Mouse (Mus musculus): ENCODE measurements at regions not wholly inside any gene's neighbourhood (a gene's known extent, or its start where the extent isn't known, plus 50 kb on each side); places are given as distances from the start of the nearest gene placed in this dataset.

DNA sequence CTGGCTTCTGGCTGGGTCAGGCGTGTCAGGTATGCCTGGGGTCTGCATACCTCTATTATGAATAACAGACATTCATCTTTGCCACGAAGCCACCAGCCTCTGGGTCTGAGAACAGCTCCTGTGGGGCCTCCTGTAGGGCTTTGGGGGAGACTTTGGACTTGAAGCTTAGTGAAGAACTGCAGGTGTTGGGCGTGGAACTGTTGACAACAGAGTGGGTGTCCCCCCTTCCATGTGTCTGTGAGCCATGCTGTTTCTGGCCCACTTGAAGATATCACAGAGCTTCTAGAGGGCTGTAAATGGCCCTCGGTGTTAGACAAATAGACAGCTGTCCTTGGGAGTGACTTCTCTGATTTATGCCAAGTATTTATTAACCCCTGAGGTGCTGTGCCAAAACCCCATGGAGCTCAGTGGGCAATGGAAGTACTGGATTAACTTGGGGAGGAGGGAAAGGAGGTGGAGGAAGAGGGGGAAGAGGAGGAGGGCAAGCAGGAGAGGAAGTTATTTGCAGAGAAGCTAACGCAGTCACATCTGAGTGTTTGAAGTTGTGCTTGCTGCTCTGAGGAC, 450.8 kb upstream of the Kcnab2 start:
- DNase-seq (ENCODE audit: low spot score) = no peak

DNA sequence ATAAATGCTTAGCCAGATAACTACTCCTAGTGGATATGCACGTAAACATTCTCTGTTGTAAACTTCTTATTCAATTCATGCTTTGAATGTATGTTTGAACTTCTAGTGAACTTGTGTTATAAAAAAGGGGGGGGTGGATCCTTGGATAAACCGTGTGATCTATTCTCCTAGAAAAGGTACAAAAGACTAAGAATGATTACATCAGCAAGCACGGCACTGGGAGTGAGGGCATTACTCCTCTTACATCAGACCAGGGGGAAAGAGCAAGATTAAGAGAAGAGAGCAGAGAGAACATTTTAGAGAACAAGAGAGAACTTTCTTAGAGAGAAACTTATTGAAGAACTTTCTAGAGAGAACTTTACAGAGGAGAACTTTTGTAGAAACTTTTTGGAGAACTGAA, 442.6 kb upstream of the Kcnab2 start:
- DNase-seq (ENCODE audit: low spot score) = no peak

DNA sequence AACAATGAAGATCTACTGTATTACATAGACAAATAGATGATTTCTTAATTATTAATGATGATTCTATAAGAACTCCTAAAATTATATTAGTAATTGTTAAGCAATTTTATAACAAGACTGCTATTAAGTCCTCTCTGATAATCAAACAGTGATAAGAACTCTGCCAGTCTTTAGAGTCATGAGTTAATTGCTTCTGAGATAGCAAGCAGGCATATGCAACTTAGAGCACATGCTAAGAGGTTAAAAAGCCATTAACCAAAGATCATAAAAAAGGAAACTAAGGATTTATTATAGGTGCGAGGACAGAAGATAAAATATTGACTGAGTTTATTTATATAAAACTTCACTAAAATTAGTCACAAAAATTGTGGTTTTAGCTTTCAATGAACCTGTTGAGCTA, 442.2 kb upstream of the Kcnab2 start:
- DNase-seq (ENCODE audit: low spot score) = no peak

DNA sequence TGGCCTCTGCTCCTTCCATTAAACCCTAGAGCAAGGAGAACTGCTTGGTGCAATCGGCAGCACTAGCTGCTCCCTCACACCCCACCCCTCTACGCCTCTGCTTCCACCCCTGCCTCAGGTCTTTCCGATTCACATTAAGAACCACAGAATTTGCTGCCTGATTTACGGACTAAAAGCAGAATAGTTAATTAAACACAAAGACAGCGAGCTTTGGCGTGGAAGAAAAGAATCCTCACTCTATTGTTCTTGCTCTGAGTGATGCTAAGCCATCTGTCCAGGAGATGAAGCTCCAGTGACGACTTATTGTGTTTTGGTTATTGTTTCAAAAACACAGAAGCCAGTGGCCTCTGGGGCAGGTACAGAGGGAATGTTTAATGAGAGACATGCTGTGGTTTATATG, 438.9 kb upstream of the Kcnab2 start:
- DNase-seq (ENCODE audit: low spot score) = no peak

DNA sequence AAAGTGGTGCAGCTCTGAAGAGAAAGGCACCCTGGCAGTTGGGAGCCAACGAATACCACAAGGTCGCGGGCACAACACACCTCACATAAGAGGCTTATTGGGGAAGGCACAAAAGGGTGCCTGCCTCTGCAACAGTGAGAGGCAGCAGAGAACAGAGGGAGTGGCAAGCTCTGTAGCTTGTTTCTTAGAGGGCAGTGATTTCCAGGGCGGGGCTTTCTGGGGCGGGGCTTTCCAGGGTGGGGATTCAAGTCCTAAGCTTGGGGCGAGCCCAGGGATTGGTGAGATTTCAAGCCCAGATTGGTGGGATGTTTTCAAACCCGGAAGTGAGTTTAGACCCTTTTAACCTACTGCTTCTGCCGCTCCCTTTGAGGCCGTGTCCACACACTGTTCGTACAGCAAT, 435.8 kb upstream of the Kcnab2 start:
- DNase-seq (ENCODE audit: low spot score) = no peak

DNA sequence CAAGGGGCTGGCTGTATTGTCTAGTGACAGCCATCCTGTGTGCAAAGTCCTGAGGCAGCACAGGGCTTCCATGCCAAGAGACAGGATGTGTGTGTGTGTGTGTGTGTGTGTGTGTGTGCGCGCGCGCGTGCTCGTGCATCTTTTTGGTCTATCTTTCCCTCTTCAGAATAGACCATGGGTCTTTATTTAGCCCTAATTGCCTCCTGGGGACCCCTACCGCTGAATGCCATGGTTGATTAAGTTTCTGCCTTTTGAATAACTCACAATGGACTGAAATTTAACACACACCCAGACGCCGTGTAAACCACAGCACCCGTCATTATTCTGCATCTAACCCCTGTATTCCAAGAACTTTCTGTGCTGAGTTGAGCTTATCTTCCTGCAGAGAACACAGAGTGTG, 435.2 kb upstream of the Kcnab2 start:
- no peak for DNase-seq (ENCODE audit: low spot score)

DNA sequence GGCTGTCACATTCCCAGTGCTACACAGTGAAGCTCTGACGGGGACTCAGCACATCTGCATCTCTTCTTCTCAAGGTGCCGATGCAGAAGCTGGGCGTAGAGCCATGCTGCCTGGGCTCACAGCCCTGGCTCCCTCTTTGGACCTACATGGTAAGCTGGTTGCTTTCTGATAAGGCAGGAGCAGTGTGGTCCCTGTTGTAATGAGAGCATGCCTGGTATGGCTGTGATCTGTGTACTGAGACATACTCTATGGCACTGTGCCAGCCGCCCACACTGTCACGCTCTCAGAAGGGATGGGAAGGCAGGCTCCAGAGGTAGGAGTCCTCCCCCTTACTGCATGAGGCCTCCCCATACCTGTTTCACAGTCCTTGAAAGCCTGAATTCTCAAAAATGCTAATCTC, 430.6 kb upstream of the Kcnab2 start:
- DNase-seq (ENCODE audit: low spot score) = peak; percentile 4

DNA sequence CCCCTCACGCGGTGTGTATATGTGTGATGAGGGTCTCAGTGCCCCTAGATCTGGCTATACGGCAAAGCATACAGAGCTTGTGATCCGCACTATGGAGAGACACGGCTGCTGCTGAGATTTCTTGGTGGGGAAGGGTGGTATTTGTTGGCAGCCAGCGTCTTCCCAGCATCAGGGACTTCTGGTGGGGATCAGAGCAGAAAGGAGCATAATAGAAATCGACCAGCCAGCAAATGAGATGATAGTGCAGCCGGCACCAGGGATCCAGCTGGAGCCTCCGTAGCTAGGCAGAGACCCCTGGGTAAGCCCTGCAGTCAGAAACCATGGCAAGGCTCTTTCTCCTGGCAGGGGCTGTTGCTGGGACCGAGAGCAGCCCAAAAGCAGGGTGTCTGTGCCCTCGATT, 425.2 kb upstream of the Kcnab2 start:
- DNase-seq (ENCODE audit: low spot score) = no peak

DNA sequence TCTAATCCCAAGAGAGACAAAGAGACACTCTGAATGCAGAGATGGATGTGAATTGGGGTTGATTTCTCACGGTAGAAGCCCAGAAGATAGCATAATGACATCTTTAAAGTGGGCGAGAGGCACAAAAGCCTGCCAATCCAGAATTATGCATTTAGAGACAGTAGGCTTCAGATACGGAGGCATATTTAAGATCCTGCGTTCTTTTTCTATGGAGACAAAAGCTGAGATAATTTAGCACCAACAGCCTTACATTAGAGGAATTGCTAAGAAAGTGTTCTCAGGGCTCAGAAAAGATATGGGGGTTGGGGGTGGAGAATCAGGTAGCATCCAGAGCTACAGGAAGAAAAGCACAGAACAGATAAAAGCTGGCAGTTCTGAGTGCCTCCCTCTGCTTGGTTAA, 422.4 kb upstream of the Kcnab2 start:
- no peak for DNase-seq (ENCODE audit: low spot score)

DNA sequence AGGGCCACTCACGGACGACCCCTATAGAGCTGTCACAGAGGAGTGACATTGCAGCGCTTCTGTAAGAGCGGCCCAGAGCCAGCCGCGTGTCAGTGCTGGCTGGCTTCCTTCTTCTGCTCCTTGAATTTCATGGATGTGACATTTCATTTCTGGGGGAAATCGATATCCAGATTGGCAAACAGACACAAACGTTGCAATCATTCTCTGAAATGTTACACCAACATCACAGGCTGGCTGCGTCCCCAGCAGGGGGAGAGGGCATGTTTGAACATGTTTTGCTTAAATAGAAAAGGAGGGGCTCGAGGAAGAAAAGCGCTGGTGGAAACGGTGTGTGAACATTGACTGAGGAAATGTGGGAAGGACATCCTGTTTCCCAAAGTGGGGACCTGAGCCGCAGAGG, 417.4 kb upstream of the Kcnab2 start:
- DNase-seq (ENCODE audit: low spot score) = no peak

DNA sequence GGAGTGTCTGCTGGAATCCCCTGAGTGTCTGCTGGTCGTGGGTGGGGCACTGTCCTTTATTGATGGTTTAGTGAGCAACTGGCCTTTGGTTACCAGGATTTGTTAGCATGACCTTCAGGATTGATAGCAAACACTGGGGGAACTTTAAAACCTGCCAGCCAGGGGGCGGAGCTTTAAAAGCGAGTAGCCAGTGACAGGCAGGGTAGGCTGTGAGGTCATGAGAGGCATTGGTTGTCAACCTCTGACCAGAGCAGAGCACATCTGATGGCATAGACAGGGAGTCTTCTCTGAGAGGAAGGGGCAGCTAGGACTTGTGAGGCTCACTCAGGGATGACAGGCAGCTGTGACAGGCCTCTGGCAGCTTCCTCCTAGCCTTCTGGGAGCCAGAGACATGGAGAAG, 415.3 kb upstream of the Kcnab2 start:
- DNase-seq (ENCODE audit: low spot score) = no peak

DNA sequence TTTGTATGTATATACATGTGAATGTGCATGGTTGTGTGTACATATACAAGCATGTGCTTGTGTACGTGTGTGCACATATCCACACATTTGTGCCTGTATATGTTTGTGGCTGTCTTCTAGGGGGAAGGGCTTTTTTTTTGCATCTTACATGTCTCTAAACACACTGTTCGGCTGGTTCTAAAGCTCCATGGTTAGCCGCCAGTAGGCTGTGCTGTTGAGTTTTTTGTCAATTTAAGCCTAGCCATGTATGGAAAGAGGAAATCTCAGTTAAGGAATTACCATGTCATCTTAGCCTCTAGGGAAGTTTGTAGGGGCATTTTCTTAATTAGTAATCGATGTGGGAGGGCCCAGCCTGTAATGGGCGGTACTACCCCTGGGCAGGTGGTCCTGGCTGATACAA, 411.5 kb upstream of the Kcnab2 start:
- DNase-seq (ENCODE audit: low spot score) = no peak

DNA sequence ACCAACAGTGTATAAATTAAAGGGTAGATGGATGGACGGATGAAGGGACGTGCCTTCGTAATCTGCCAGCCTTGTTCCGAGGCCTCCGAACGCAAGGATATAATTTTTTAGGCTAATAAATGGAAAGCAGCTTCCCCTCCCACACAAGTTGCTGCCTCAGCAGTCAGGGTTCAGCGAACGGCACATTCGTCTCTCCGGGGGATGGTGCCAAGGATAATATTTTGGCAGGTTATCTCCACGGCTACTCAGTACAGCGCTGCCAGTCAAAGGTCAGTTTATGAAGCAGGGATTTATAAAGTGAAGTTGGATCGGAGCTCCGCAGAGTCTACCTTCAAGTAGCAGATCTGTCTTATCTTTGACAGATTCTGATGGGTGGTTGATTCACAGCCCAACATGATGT, 410.6 kb upstream of the Kcnab2 start:
- no peak for DNase-seq (ENCODE audit: low spot score)

DNA sequence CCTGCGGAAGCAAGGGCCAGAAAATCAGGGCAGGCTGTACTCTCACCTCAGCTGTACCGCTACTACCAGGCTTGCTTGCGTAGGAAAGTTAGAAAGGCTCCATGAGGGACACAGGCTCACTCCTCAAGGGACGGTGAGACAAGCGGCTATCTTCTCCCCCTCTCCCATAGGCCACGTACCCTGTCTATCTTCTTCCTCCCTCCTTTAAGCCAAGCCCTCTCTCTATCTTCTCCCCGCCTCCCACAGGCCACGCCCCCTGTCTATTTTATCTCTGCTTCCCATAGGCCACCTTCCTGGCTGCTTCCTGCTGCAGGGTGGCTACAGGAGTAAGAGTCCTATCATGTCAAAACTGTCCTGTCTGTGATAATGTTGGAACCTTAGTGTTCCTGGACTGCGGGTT, 409.1 kb upstream of the Kcnab2 start:
- no peak for DNase-seq (ENCODE audit: low spot score)

DNA sequence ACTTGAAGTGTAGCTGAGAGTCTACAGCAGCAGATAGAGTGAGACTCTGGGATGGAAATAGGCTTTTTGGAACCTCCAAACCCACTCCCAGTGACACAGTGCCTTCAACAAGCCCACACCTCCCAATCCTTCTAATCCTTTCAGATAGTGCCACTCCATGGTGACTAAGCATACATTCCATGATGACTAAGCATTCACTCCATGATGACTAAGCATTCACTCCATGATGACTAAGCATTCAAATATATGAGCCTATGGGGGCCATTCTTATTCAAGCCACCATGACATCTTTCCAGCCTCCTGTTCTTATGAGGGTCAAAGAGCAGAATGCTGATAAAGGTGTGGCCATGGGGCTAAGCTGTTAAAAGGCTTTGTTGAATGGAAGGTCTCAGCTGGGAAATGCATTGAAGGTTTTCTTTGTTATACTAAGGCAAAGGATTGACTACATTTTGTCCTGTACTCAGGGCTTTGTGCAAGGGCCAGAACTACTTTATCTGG, 403.8 kb upstream of the Kcnab2 start:
- DNase-seq (ENCODE audit: low spot score) = no peak

DNA sequence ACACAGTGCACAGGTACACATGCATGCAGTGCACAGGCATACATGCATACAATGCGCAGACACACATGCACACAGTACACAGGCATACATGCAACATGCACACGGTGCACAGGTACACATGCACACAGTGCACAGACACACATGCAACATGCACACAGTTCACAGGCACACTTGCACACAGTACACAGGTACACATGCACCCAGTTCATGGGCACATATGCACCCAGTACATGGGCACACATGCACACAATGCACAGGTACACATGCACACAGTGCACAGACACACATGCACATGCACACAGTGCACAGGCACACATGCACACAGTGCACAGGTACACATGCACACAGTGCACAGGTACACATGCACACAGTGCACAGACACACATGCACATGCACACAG, 402.7 kb upstream of the Kcnab2 start:
- DNase-seq (ENCODE audit: low spot score) = no peak

DNA sequence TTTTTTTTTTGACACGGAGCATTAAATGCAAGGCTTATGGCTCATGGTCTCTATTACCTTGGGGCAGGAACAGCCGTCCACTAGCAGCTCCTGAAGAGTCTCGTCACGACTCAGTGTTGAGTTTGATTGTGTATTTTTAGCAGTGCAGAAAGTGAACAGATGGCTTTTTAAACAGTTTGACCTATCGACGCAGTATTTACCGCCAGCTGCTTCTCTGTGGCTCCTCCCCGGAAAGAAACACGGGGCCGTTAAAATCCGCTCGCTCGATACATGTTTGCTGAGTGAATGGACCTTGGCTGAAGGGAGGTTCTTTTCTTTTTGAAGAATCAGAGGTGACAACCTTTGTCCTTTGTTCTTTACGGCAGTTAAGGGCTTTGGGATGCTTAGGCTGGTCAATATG, 401.3 kb upstream of the Kcnab2 start:
- DNase-seq (ENCODE audit: low spot score) = no peak

DNA sequence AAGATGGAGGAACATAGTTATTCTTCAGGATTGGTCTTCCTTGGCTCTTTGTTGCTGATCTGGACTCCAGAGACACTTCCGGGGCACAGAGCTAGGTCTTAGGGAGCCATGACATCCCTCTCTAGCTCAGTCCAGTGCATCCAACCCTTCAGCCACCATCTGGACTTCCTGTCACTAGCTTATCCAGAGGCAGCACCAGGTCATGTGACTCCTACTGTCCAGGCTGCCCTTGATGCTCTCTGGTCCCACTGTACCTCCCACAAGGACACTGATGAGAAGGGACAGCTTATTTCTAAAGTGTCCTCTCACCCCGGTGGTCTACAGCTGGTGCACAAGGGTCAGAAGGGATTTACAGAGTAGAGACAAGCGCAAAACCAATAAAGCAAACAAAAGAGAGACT, 400.7 kb upstream of the Kcnab2 start:
- no peak for DNase-seq (ENCODE audit: low spot score)

DNA sequence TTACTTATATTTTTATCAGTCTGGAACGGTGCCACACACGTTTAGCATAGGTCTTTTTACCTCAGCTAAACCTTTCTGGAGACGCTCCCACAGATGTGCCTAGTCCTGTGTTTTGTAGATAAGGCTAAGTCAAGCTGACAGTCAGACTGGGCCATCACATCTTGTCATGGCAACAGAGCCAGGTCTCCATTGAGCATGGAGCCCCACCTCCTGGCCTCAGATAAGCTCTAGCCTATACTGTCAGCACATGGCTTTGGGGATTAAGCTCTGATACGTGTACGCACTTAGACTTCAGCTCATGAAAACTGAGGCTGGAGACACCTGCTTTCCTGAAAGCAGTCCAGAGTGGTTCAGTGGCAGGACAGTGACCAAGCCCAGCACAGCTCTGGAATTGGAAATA, 392.4 kb upstream of the Kcnab2 start:
- DNase-seq (ENCODE audit: low spot score) = no peak

DNA sequence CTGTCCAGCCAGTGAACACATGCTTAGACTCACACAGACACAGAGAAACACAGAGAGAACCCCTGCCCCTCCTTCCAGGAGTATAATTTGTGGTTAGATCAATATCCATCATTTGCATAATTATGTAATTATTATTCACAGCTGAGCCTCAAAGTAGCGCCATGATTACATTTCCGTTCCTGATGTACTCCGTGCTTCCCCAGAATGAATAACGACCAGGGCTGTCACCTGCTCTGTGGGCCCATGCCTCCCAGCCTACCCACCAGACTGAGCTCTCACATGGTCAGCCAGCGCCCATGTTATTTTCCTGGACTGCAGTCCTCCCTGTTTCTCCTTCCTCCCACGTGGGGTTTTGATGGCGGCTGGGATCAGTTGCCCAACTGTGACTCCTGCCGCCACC, 388.2 kb upstream of the Kcnab2 start:
- DNase-seq (ENCODE audit: low spot score) = no peak

DNA sequence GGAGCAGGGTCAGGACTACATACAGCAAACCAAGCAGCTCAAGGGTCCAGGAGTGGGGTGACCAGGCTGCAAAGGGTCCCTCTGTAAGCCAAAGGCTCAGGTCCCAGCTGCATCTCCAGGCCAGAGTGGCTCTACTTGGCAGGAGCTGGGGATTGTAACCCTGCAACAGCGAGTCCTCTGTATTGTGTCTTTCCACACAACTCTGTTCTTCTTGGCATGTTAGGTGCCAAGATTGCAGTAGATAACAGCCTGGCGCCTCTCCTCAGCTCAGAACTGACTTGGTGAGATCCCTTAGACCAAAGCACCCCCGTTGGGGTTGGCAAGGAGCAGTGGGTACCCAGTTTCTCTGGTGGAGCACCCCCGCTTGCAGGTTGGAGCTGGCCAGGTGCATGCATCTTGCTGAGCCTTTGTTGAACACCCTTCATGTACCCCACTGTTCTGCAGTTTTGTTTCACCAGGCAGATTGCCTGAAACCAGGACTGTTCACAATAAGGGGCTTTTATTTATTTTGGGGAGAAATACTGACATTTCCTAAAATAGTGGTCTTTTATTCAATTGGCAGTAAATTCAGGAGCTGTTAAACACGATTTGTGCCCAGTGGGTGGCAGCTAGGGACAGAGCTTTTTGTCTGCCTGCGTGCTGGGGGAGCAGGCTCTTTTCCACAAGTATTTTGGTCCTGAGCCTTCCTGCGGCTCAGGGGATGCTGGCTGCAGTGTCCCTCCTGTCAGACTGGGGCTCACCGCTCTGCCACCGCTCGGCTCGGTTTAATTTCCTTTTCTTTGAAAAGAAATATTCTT, 385.3 kb upstream of the Kcnab2 start:
- no peak for DNase-seq (ENCODE audit: low spot score)

DNA sequence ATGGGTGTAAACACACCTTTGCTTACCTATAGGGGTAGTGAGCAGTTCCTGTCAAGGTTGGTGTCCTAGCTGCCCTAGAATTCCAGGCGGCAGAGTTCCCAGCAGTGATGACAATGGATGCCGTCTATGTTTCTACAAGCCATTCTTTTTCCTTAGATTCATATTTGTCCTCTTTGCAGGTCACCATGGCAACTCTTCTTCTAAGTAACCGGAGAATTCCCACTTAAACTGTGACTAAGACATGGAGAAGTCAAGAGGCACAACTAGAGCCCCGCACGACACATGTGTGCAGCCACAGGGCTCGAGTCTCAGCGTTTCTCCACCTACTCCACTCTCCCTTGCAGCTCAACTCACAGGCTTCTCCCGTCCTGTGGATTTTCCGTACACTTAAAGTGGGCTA, 381.5 kb upstream of the Kcnab2 start:
- DNase-seq (ENCODE audit: low spot score) = no peak

DNA sequence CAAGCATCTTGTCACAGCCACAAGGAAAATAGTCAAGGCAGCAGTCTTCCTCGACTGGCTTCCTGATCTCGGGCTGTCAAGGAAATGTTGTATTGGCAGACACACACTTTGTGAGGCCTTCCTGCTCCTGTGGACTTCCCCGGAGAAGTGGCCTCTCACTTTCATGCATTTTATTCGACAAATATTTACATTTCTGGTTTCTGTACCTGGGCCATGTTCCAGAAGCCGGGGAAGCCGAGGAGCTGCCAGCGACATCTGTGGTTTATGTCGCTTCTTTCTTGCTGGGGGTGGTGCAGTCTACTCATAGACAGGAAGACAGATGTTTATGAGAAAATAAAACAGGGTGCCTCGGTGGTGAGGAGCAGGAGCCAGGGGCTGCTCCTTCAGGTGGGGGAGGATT, 372.5 kb upstream of the Kcnab2 start:
- DNase-seq (ENCODE audit: low spot score) = no peak

DNA sequence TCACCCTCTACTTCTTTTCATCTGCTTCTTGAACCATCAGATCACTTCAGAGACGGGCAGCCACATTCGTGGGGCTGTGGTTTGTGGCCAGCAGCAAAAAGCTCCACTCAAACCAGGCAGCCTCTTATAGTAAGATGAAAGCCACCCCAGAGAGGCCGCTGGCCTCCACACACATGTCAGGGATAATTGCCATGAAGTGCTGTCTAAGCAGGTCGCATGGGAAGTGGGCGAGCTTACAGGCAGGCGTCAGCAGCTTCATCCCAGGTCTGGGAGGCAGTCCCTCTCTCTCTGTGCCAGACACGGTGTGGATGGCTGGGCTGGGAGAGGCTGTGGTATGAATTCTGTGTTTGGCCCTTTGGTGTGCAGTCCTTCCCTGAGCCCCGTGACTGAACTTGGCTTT, 358.4 kb upstream of the Kcnab2 start:
- no peak for DNase-seq (ENCODE audit: low spot score)
